Mouse (Mus musculus): Measurements from ENCODE around the gene Opa1. TPM values are rescaled to one million over a fixed set of nuclear protein-coding genes. Genes with fewer than 3 reads are reported as not detected.

Gene Opa1
- 49.1 TPM for polyA plus RNA-seq (2017; shearing (Covaris generic))

DNA sequence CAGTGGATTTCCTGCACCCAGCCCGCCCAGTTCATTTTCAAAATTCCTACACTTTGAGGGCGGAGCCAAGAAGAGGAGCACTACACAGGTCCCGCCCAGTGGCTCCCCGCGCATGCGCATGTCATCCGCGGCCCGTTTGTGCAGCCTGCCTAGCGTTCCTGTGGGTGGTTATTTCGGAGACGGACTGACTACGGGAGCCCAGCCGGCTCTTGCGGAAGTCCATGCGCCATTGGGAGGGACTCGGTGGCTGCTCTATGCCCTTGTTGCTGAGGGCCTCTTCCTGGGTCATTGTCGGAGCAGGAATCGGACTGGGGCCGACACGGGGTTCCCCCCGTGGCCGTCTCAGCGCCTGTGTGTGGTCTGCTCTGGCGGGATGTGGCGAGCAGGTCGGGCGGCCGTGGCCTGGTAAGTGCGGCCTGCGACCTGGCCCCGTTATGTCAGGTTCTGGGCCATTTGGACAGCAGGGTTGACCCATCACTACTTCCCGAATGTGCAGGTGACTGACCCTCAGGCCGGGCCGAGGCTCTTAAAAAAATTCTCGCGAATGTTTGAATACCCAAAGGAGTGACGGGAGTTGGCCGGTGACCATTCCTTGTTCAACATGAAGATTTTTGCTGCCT is at the start of gene Opa1:
Gene Opa1, plus strand, starts transcription at position 168 of the 620 bp plus-strand sequence.

GRCm38 (mm10) chr16:29544829-29545228 is 34.3 kb upstream of the Opa1 start, which contains the start of gene Atp13a4:
Gene Atp13a4 (minus strand): TSS chr16:29544864.

Other genes starting within 250 kb of the Opa1 start
- gene Atp13a5, start 200.6 kb upstream of the Opa1 start, polyA plus RNA-seq (2017; shearing (Covaris generic)): not detected
- not detected for gene Atp13a4, start 34.5 kb upstream of the Opa1 start, polyA plus RNA-seq (2017; shearing (Covaris generic))